Mouse (Mus musculus) left cerebral cortex, adult 8-10 months (tissue): ENCODE results near the gene Ednra. TPM values are rescaled to one million over a fixed set of nuclear protein-coding genes. Genes with fewer than 3 reads are reported as not detected.

ENCODE experiments used
- DNase-seq, 2 experiments: peaks; one replicate each; pipeline ENCODE4 v3.0.0; 2022; ENCODE audit warnings: low spot score in 2 of 2
- total RNA-seq, 4 experiments: library from RNA; stranded (reverse); gene quantifications; 2 replicates each; pipeline ENCODE4 v1.2.4; 2022

Ednra gene
- total RNA-seq: 1 to 10 TPM; 2.9 to 3.3 (median 3.2) TPM

DNA sequence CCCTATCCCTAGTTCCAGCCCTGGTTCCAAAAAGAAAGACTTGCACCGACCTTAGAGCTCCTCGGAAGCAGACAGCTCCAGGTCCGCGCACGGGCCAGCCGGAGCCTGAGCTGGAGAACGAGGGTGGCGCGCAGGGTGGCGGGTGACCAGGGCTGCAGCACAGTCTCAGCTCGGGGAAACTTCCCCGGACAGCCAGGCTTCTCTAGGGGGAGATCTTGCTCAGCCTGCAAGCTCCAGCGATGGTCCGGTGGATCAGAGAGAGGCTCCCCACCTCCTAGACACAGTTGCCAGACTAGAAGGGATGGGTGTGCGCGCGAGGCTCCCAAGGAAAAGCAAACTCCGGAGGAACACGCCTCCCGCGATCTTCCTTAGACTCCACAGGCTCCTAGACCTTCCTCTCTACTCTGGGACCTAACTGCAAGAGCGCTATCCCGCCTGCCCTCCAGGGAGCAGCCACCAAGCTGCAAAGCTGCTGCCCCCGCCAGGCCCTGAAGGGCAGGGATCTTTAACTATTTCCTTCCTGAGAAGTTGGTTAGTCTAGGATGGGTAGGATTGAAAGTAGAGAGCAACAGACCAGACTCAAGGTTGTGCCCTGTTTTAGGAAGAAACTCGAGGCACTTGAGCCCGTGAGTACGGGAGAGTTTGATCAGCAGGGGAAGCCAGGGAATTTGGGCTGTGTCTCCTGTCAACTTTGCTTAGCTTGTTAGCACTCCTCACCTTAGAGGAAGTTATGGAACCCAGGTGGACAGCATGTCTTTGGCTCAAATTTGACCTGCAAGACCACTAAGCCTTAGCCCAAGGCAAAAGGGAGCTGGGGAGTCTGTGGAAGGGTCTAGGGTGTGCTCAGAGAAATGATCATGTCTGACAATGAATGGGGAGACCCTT is at the start of gene Ednra:
TSS of gene Ednra (minus strand) at position 419 of the 885 bp plus-strand sequence.
- DNase-seq: no peak

DNA sequence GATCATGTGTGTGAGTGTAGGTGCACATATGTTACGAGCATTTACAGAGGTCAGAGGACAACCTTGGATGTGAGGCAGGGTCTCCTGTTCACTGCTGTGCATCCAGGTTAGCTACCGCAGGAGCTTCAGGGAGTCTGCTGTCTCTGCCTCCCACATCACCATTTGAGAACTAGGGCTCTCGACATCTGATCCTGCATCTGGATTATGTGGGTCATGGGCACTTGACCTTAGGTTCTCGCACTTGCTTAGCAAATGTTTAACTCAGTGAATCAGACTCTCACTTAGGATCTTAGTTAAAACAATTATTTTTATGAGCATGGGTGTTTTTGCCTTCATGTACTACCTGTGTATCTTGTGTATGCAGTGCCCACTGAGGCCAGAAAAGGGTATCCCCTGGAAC is 49.6 kb upstream of the Ednra start:
- DNase-seq: no peak

DNA sequence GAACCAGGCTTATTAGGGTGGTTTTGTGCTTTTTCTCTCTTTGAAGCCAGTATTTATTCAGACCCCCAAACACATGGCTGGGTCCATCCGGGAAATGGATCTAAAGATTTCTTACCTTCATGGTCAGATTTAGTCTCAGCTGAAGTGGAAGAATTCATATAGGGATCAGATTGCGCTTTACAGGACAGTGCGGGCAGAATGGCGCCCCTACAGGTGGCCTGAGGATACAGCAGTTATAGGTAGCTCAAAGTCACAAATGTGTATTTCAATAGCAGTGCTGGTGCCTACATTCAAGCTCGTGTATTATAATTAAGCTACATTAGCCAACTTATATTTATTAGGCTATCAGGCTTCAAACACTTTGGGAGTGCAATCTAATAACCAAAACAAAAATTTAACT is 49.0 kb upstream of the Ednra start:
- no peak for DNase-seq

DNA sequence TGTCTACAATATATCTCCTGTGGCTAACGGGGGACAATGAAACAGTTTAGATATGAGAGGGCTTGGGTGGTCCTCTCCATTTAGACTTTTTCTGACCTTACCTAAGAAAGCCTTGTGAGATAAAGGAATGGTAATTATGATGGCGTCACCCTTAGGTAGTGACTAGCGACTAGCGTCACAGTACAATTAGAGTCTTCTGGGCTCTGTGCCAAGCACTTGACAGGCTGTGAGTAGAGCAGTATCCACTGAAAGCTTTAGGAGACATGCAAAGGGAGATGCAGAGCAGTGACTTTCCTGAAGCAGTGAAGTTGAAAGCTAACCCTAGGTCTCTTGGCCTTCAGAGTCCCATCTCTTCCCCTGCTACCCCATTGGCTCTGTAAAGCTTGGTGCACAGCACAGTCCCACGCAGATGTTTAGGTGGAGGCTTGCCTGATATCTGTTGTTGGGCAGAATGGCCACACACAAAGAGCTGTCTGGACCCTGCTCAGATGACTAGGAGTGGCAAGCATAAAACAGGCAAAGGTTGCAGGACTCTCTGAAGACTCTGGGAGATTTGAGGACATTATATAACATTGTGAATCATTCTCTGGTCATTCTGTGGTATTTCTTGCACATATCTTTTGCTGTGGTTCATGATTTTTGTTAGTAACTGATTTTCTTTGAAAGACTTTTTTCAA is 48.1 kb upstream of the Ednra start:
- DNase-seq: no peak

DNA sequence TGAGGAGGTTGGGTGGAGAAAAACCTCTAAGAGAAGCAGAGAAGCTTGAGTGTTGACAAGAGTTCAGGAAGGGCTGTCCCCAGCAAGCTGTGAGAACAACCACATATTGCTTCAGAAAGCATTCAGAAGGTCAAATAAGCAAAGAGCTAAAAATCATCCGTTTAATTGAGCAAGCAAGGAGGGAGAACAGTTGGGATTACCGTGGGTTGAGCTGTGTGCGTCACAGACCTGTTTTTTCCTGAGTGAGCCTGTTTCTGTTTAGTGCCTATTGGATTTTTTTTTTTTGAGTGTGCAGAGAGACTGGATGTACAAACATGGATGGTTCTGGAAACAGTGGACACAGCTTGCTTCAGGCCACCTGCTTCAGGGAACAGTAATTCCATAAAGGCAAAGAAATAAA is 46.7 kb upstream of the Ednra start:
- no peak for DNase-seq

DNA sequence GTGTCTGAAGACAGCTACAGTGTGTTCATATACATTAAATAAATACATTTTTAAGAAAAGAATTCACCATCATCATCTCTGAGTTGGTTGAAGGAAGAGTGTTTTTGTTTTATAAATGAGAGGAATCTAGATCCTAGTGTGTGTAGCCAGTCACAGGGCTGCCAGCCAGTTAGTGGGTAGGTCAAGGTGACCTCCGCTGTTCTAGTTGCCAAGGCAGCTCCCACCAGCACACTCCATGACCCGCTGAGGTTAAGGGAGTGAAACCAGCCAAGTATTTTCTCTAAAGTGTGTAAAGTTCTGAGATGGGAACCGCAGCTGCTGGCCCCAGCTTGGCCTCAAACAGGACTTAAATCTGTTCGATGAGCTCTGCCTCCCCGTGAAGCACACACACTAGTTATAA is 44.7 kb upstream of the Ednra start:
- no peak for DNase-seq

DNA sequence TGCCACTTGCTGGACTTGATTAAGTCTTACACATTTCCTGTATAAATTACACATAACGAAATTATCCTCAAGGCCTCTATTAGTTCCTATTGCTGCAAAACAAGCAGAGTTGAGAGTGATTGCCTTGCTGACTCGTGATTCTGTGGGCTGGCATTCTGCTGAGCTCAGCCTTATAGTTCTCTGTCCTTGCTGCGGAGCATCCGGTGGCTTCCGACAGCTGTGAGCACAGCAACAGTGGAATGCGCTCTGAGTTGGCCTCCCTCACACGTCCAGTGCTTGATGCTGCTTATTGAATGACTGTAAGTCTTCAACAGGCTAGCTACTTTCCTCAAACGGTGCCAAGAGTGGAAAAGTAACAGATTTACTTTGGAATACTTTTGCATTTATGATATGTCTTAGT is 40.0 kb upstream of the Ednra start:
- no peak for DNase-seq

DNA sequence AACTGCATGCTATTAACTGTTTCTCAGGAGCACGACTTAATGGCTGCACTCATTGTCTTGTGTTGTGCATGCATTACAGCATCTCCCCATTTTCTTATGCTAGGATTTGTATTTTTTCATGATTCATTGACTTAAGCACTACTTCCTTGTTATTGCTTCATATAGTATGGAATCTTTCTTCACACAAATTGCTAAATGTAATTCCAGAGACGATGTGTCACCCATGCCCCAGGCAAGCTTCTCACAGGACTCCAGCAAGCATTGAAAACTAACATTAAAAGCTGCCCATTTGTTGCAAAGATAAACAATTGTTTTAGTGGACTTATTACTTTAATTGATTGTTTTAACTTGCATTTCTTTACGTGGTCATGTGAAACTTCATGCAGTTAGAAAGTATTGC is 38.7 kb upstream of the Ednra start:
- DNase-seq: no peak

DNA sequence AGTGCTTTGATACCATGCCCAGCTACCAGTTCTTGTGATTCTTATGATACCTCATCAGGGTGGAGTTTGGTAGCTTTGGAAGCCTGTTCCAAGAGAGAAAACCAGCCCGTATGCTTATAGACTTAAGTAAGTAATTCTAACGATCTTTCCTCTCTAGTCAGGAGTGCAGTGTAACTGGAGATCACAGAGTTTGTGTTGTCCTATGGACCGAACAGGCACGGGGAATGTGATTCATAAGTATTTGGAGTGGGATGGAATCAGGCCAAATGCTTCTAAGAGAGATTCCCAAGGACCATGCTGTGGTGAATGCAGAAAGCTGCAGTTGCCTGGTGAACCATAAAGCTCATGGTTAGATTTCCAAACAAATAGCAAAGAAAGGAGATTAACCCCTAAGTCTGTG is 31.2 kb upstream of the Ednra start:
- DNase-seq: no peak

GRCm38 (mm10) chr8:77753796-77754195 is 29.5 kb upstream of the Ednra start:
- DNase-seq: no peak

DNA sequence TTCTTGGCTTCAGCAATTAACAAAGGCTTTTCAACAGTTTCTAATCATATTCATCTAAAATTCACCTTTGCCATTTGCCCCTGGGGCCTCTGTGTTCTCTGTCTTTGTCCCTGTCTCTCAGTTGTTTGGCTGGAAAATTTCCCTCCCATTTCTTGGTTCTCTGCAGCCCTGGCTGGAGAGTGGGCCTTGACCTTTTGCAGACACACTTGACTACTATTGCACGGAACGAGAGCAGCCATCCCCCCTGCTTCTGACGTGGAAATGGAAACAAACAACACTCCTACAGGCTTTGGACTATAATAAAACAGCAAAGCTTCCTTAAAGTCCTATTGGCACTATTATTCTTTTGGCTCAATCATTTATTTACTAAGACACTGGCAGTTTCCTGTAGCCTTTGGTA is 27.8 kb upstream of the Ednra start:
- no peak for DNase-seq

GRCm38 (mm10) chr8:77750407-77750806 is 26.1 kb upstream of the Ednra start:
- no peak for DNase-seq

DNA sequence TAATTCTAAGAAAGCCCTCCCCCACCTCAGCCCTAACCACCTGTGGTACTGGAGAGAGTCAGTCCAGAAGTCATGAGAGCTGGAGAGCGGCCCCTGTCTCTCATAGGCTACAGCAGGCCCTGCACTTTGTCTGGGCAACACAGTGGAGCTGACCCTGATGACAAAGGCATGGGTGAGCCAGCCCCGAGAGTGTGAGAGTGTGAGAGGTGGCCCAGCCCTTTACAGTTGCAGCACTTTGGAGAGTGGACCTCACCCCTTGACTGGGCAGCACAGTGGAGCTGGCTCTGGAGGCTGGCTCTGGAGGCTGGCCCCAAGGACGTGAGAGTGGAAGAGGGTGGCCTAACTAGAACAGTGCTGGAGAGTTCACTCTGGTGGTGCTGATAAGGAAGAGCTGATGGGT is 20.2 kb upstream of the Ednra start:
- DNase-seq: no peak

DNA sequence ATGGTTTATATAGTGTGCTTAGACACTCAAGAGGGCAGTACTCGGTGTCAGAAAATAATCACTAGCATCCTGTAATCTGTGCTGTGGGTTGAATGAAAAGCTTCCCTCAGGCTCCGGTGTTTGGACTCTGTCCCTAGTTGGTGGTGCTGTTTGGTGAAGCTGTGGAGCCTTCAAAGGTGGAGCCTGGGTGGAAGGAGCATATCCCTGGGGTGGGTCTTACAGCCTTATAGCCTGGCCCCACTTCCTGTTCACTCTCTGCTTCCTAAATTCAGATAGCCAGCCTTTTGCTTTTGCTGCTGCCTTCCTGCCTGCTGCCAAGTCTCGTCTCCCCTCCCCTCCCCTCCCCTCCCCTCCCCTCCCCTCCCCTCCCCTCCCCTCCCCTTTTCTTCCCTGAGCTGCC is 18.1 kb upstream of the Ednra start:
- DNase-seq: no peak

GRCm38 (mm10) chr8:77741050-77741777 is 16.9 kb upstream of the Ednra start:
- DNase-seq: no peak

- DNase-seq: no peak
Observed at GRCm38 (mm10) chr8:77738419-77738818, 14.2 kb upstream of the Ednra start.

GRCm38 (mm10) chr8:77737327-77737726 is 13.1 kb upstream of the Ednra start:
- no peak for DNase-seq

DNA sequence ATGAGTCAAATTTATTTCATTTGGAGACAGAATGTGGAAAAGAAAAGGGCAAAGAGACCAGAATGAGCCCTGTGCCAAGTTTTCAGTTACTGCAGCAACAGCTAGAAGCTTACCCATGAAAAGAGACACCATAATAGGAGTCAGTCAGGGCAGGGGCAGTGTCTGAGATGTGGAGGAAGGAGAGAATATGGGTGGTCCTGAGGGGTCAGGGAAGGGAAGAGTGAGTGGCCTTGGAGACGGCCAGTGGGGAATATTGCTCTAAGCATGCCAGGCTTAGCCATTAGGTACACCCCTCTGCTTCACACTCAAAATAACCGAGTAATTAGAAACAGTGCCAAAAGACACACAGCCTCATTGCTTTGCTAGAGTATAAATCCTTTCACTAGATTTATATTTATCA is 9.5 kb upstream of the Ednra start:
- DNase-seq: no peak

- DNase-seq: no peak
Observed at GRCm38 (mm10) chr8:77732964-77733363, 8.7 kb upstream of the Ednra start.

DNA sequence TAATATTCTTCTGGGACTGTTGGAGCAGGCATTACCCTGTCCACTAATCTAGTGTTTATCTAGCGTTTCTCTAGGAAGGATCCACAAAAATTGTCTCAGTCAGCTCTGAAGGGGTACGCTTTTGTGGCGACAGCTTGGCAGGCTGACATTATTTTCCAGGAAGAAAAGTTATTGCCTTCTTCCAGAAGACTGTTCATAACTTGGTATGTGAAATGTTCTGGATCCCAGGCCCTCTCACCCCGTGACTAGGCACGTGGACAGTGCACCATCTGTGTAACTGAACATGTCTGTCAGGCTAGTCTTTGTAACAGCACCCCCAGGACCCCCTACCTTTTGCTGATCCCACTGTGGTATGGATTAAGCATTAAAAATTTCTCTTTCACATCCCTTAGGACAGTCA is 1.1 kb upstream of the Ednra start:
- no peak for DNase-seq

- no peak for DNase-seq
Observed at GRCm38 (mm10) chr8:77723534-77724045, 674 bp downstream of the Ednra start.

DNA sequence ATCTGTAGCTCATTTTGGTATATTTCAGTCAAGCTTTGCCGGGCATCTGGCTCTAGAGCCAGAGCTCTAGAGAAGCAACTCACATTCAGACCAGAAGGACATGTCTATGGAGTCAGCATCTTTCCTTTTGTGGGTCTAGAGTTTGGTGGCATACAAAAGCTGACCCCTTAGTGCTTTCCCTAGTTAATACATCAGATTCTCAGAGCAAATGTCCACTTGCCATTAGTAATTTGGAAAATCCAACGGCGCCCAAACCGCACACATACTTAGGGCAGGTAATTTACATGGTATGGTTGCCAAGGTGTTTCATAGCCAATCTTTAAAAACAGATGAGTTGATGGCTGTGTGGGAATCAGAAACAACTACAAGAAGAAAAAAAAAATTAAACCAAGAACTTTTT is 1.2 kb downstream of the Ednra start:
- DNase-seq: no peak
